Mouse (Mus musculus) heart, embryonic 10.5 days (tissue): ENCODE measurements at regions not wholly inside any gene's neighbourhood (a gene's known extent, or its start where the extent isn't known, plus 50 kb on each side); places are given as distances from the start of the nearest gene placed in this dataset.

Experiments
- DNase-seq: peaks from one replicate; pipeline ENCODE4 v3.0.0-alpha.2; 2017; ENCODE audit warnings: low spot score
- H3K27ac ChIP-seq: fragments of 300-500 bp; sonication (generic); 2 replicates; pipeline ENCODE4 v1.5.1; 2016; ENCODE audit warnings: mild to moderate bottlenecking
- H3K27me3 ChIP-seq: fragments of 300-500 bp; sonication (generic); 2 replicates; pipeline ENCODE4 v1.6.1; 2016; ENCODE audit warnings: mild to moderate bottlenecking; ENCODE audit not compliant: poor library complexity, insufficient read depth, severe bottlenecking
- H3K36me3 ChIP-seq: fragments of 300-500 bp; sonication (generic); 2 replicates; pipeline ENCODE4 v1.6.1; 2016; ENCODE audit warnings: mild to moderate bottlenecking, moderate library complexity
- H3K4me1 ChIP-seq: fragments of 300-500 bp; sonication (generic); 2 replicates; pipeline ENCODE4 v1.6.1; 2016; ENCODE audit warnings: mild to moderate bottlenecking
- H3K4me3 ChIP-seq: fragments of 300-500 bp; sonication (generic); 2 replicates; pipeline ENCODE4 v1.5.1; 2016; ENCODE audit warnings: mild to moderate bottlenecking, moderate library complexity
- H3K9me3 ChIP-seq: fragments of 300-500 bp; sonication (generic); 2 replicates; pipeline ENCODE4 v1.6.1; 2016; ENCODE audit warnings: mild to moderate bottlenecking, moderate library complexity
- WGBS: fragments of 180-500 bp; shearing (Covaris S2); methylation state at CpG from one replicate; pipeline ENCODE4 v1.1.7; 2016; 5-methylcytosine and 5-hydroxymethylcytosine counted together

DNA sequence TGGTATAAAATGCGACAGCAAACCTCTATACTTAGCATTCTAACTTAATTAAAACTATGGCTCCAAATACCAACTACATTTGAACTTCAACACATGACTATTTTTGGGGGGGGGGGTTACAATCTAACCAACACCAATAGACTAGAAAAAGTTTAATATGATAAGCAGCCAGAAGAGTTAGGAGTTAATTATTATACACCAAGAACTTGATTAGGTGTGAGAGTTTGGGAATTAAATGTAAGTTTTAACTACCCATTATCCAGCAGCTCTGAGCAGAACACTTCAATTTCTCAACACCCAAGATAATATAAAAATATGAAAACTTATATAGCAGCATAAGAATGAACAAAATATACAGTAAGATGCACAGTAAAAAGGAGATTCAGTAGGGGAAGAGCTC, 59.2 kb upstream of the Rgs17 start:
- Histone ChIP-seq H3K9me3 (no peaks in the 10 kb centered on the region), H3K4me3 (no peak overlapping the region), H3K36me3 (no peaks in the 10 kb centered on the region), H3K27ac (no peak overlapping the region), H3K4me1 (no peaks in the 10 kb centered on the region), H3K27me3 (no peaks in the 10 kb centered on the region)
- 75% methylated on average over 1 of the region's 1 CpGs for WGBS
- DNase-seq: no peak

DNA sequence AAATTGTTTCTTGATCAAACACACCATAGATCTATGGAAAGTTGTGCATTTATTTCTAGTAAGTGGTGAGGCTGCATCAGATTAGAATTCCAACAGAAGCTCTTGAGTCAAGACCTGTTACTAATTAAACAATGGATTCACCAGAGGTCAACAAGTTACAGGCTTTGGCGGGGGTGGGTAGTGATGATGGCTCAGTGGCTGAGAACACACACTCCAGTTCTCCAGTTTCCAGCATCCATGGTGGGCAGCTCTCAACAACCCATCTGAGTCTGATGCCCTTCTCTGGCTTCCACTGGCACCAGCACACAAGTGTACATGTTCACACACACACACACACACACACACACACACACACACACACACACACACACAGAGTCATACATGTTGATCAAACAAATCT, 56.3 kb upstream of the Rgs17 start:
- Histone ChIP-seq H3K4me3 (no peak overlapping the region), H3K4me1 (peaks cover 4% of the 10 kb centered on the region), H3K27me3 (no peaks in the 10 kb centered on the region), H3K36me3 (no peaks in the 10 kb centered on the region), H3K27ac (no peak overlapping the region), H3K9me3 (no peaks in the 10 kb centered on the region)
- 54% methylated on average over 1 of the region's 1 CpGs for WGBS
- no peak for DNase-seq
